Mouse (Mus musculus): ENCODE measurements around the gene Hsd17b6.

Hsd17b6 gene

GRCm38 (mm10) chr10:128005479-128005878 is 1.9 kb downstream of the Hsd17b6 start:
- DNase-seq (ENCODE audit: low spot score in 2 of 2), result no peak

GRCm38 (mm10) chr10:128004918-128005317 is 2.5 kb downstream of the Hsd17b6 start:
- no peak for DNase-seq (ENCODE audit: low spot score in 2 of 2)

GRCm38 (mm10) chr10:128003281-128003801 is 4.1 kb downstream of the Hsd17b6 start:
- no peak for DNase-seq (ENCODE audit: low spot score in 2 of 2)

- DNase-seq (ENCODE audit: low spot score in 2 of 2), result no peak
These were observed 9.2 kb downstream of the Hsd17b6 start for GRCm38 (mm10) chr10:127998260-127998659.

GRCm38 (mm10) chr10:127996690-127997089 is 10.7 kb downstream of the Hsd17b6 start:
- DNase-seq (ENCODE audit: low spot score in 2 of 2), result no peak

- no peak for DNase-seq (ENCODE audit: low spot score in 2 of 2)
These were observed 21.8 kb downstream of the Hsd17b6 start for GRCm38 (mm10) chr10:127985601-127986000.

GRCm38 (mm10) chr10:127984650-127985049 is 22.8 kb downstream of the Hsd17b6 start:
- DNase-seq (ENCODE audit: low spot score in 2 of 2), result no peak

GRCm38 (mm10) chr10:127975503-127975902 is 31.9 kb downstream of the Hsd17b6 start:
- DNase-seq (ENCODE audit: low spot score in 2 of 2), result no peak

- DNase-seq (ENCODE audit: low spot score in 2 of 2), result no peak
These were observed 33.3 kb downstream of the Hsd17b6 start for GRCm38 (mm10) chr10:127974062-127974461.

- no peak for DNase-seq (ENCODE audit: low spot score in 2 of 2)
These were observed 36.3 kb downstream of the Hsd17b6 start for GRCm38 (mm10) chr10:127971135-127971534.

- no peak for DNase-seq (ENCODE audit: low spot score in 2 of 2)
These were observed 37.0 kb downstream of the Hsd17b6 start for GRCm38 (mm10) chr10:127970359-127970831.

GRCm38 (mm10) chr10:127969820-127970219 is 37.6 kb downstream of the Hsd17b6 start:
- DNase-seq (ENCODE audit: low spot score in 2 of 2), result no peak

GRCm38 (mm10) chr10:127966506-127966905 is 40.9 kb downstream of the Hsd17b6 start:
- DNase-seq (ENCODE audit: low spot score in 2 of 2), result no peak

GRCm38 (mm10) chr10:127964004-127964403 is 43.4 kb downstream of the Hsd17b6 start:
- DNase-seq (ENCODE audit: low spot score in 2 of 2), result no peak

- DNase-seq (ENCODE audit: low spot score in 2 of 2), result no peak
These were observed 45.0 kb downstream of the Hsd17b6 start for GRCm38 (mm10) chr10:127962451-127962850.

GRCm38 (mm10) chr10:127959161-127959679 is 48.2 kb downstream of the Hsd17b6 start:
- no peak for DNase-seq (ENCODE audit: low spot score in 2 of 2)

- peak; percentile 61 to 69 for DNase-seq (ENCODE audit: low spot score in 2 of 2)
These were observed 51.1 kb downstream of the Hsd17b6 start for GRCm38 (mm10) chr10:127956168-127956816.

GRCm38 (mm10) chr10:127955034-127955433 is 52.4 kb downstream of the Hsd17b6 start:
- no peak for DNase-seq (ENCODE audit: low spot score in 2 of 2)

GRCm38 (mm10) chr10:127951821-127952220 is 55.6 kb downstream of the Hsd17b6 start:
- DNase-seq (ENCODE audit: low spot score in 2 of 2), result no peak

GRCm38 (mm10) chr10:127951390-127951789 is 56.0 kb downstream of the Hsd17b6 start:
- DNase-seq (ENCODE audit: low spot score in 2 of 2), result no peak

GRCm38 (mm10) chr10:127949596-127950130 is 57.7 kb downstream of the Hsd17b6 start:
- no peak for DNase-seq (ENCODE audit: low spot score in 2 of 2)

GRCm38 (mm10) chr10:127945432-127946064 is 61.9 kb downstream of the Hsd17b6 start:
- peak in 1 of 2 experiments; percentile 38 for DNase-seq (ENCODE audit: low spot score in 2 of 2)

All from cerebellum, postnatal 4 days (tissue).